Mouse (Mus musculus): ENCODE measurements around the gene Klk1. TPM values are rescaled to one million over a fixed set of nuclear protein-coding genes. Genes with fewer than 3 reads are reported as not detected.

Klk1 gene
- total RNA-seq, 2 experiments from 2014 or later, result not detected

Other genes with a start within 250 kb of the Klk1 start
- gene Klk1b9, start 249.3 kb upstream of the Klk1 start, total RNA-seq (2021), result not detected
- gene Klk1b11, start 229.5 kb upstream of the Klk1 start, total RNA-seq (2021), result not detected
- gene Klk1b26, start 213.2 kb upstream of the Klk1 start, total RNA-seq (2021), result not detected
- not detected for gene Klk1b27, start 173.1 kb upstream of the Klk1 start, total RNA-seq (2021)
- gene Klk1b21, start 123.0 kb upstream of the Klk1 start, total RNA-seq (2021), result not detected
- gene Klk1b22, start 112.7 kb upstream of the Klk1 start, total RNA-seq (2021), result not detected
- gene Klk1b16, start 88.6 kb upstream of the Klk1 start, total RNA-seq (2021), result not detected
- not detected for gene Klk1b24, start 37.1 kb upstream of the Klk1 start, total RNA-seq (2021)
- not detected for gene Klk1b3, start 27.2 kb upstream of the Klk1 start, total RNA-seq (2021)
- not detected for gene Klk1b4, start 17.9 kb upstream of the Klk1 start, total RNA-seq (2021)
- gene Klk1b5, start 9.4 kb upstream of the Klk1 start, total RNA-seq (2021), result not detected
- gene Gm36864, start 10.8 kb downstream of the Klk1 start, total RNA-seq (2021), result not detected
- gene 1700028J19Rik, start 21.3 kb downstream of the Klk1 start, total RNA-seq (2021), result 1 to 10 TPM; 1.1 to 1.6 TPM
- gene 2410002F23Rik, start 21.4 kb downstream of the Klk1 start, total RNA-seq (2021), result 10 to 100 TPM; 72.5 to 73.5 TPM
- not detected for gene Acp4, start 32.0 kb downstream of the Klk1 start, total RNA-seq (2021)
- not detected for gene Gm15517, start 36.1 kb downstream of the Klk1 start, total RNA-seq (2021)
- gene Clec11a, start 81.5 kb downstream of the Klk1 start, total RNA-seq (2021), result 1 to 10 TPM; 3.5 to 3.9 TPM
- gene Shank1, start 84.9 kb downstream of the Klk1 start, total RNA-seq (2021), result 100 to 1,000 TPM; 571 to 587 TPM
- 10 to 100 TPM; 60.0 to 65.0 TPM for gene Syt3, start 158.7 kb downstream of the Klk1 start, total RNA-seq (2021)
- 1 to 10 TPM; 1.9 to 2.2 TPM for gene 1700008O03Rik, start 160.5 kb downstream of the Klk1 start, total RNA-seq (2021)
- gene Lrrc4b, start 203.7 kb downstream of the Klk1 start, total RNA-seq (2021), result 100 to 1,000 TPM; 268 to 278 TPM
- gene Aspdh, start 240.0 kb downstream of the Klk1 start, total RNA-seq (2021), result 10 to 100 TPM in 1 of 2 experiments, 1 to 10 TPM in 1; 9.6 to 10.1 TPM
- 10 to 100 TPM; 73.6 to 86.0 TPM for gene Josd2, start 242.6 kb downstream of the Klk1 start, total RNA-seq (2021)